Mouse (Mus musculus): ENCODE results near the gene Krt2.

Krt2 gene

GRCm38 (mm10) chr15:101817875-101818274 is at the start of gene Krt2:
Gene Krt2, minus strand, starts transcription at chr15:101818169.
- DNase-seq (ENCODE audit: low read depth, low spot score): no peak

- no peak for DNase-seq (ENCODE audit: low read depth, low spot score)
These were observed 48.8 kb upstream of the Krt2 start for GRCm38 (mm10) chr15:101866754-101867153.

- DNase-seq (ENCODE audit: low read depth, low spot score): no peak
These were observed 42.6 kb upstream of the Krt2 start for GRCm38 (mm10) chr15:101860421-101861130.

- no peak for DNase-seq (ENCODE audit: low read depth, low spot score)
These were observed 41.8 kb upstream of the Krt2 start for GRCm38 (mm10) chr15:101859735-101860170.

- no peak for DNase-seq (ENCODE audit: low read depth, low spot score)
These were observed 40.9 kb upstream of the Krt2 start for GRCm38 (mm10) chr15:101858673-101859425.

- no peak for DNase-seq (ENCODE audit: low read depth, low spot score)
These were observed 38.7 kb upstream of the Krt2 start for GRCm38 (mm10) chr15:101856696-101857095.

GRCm38 (mm10) chr15:101855732-101856131 is 37.8 kb upstream of the Krt2 start:
- DNase-seq (ENCODE audit: low read depth, low spot score): no peak

GRCm38 (mm10) chr15:101854294-101854693 is 36.3 kb upstream of the Krt2 start:
- DNase-seq (ENCODE audit: low read depth, low spot score): no peak

- no peak for DNase-seq (ENCODE audit: low read depth, low spot score)
These were observed 34.6 kb upstream of the Krt2 start for GRCm38 (mm10) chr15:101852571-101852970.

- DNase-seq (ENCODE audit: low read depth, low spot score): no peak
These were observed 32.7 kb upstream of the Krt2 start, which contains the start of gene Krt1 for GRCm38 (mm10) chr15:101850694-101851093. Gene Krt1, minus strand, starts transcription at chr15:101850794.

GRCm38 (mm10) chr15:101845971-101846403 is 28.0 kb upstream of the Krt2 start:
- no peak for DNase-seq (ENCODE audit: low read depth, low spot score)

- DNase-seq (ENCODE audit: low read depth, low spot score): no peak
These were observed 25.2 kb upstream of the Krt2 start for GRCm38 (mm10) chr15:101843192-101843591.

- DNase-seq (ENCODE audit: low read depth, low spot score): no peak
These were observed 16.9 kb upstream of the Krt2 start for GRCm38 (mm10) chr15:101834784-101835328.

- DNase-seq (ENCODE audit: low read depth, low spot score): no peak
These were observed 15.2 kb upstream of the Krt2 start for GRCm38 (mm10) chr15:101833131-101833530.

GRCm38 (mm10) chr15:101829441-101829840 is 11.5 kb upstream of the Krt2 start:
- DNase-seq (ENCODE audit: low read depth, low spot score): no peak

- no peak for DNase-seq (ENCODE audit: low read depth, low spot score)
These were observed 3.8 kb upstream of the Krt2 start for GRCm38 (mm10) chr15:101821786-101822185.

- DNase-seq (ENCODE audit: low read depth, low spot score): no peak
These were observed 14.7 kb downstream of the Krt2 start for GRCm38 (mm10) chr15:101803052-101803822.

- no peak for DNase-seq (ENCODE audit: low read depth, low spot score)
These were observed 15.6 kb downstream of the Krt2 start, which contains the start of gene Krt73 for GRCm38 (mm10) chr15:101802296-101802835. Gene Krt73, minus strand, starts transcription at chr15:101802346.

GRCm38 (mm10) chr15:101790867-101791266 is 27.1 kb downstream of the Krt2 start:
- DNase-seq (ENCODE audit: low read depth, low spot score): no peak

GRCm38 (mm10) chr15:101786360-101786759 is 31.6 kb downstream of the Krt2 start, which contains the start of gene Krt72:
Gene Krt72, minus strand, starts transcription at chr15:101786460.
- DNase-seq (ENCODE audit: low read depth, low spot score): no peak

GRCm38 (mm10) chr15:101773420-101773819 is 44.5 kb downstream of the Krt2 start:
- no peak for DNase-seq (ENCODE audit: low read depth, low spot score)

Data from c-Kit-negative CD71-positive TER-119-positive erythroid progenitor cells, embryonic 14.5 days (primary cell).